Mouse (Mus musculus) spleen, adult 2 months (tissue): ENCODE data around the gene Nudt4. TPM values are rescaled to one million over a fixed set of nuclear protein-coding genes. Genes with fewer than 3 reads are reported as not detected.

Source experiments
- DNase-seq, 2 experiments: peaks; one replicate each; pipeline versions ENCODE4 v3.0.0 to v3.0.0-alpha.2; 2012 to 2021; ENCODE audit warnings: low spot score in 2 of 2, low read depth in 1 of 2
- H3K27ac ChIP-seq: fragments of 200-500 bp; 2 replicates; pipeline ENCODE4 v1.5.1; 2012; ENCODE audit warnings: low read length, inconsistent platforms; ENCODE audit not compliant: insufficient read depth
- H3K27me3 ChIP-seq: fragments of 200-500 bp; 2 replicates; pipeline ENCODE4 v1.6.1; 2012; ENCODE audit warnings: mild to moderate bottlenecking, moderate library complexity, low read length, inconsistent platforms; ENCODE audit not compliant: control insufficient read depth, insufficient read depth
- H3K36me3 ChIP-seq: fragments of 200-500 bp; 2 replicates; pipeline ENCODE4 v1.6.1; 2012; ENCODE audit warnings: mild to moderate bottlenecking, low read length, inconsistent platforms; ENCODE audit not compliant: control insufficient read depth, insufficient read depth
- H3K4me1 ChIP-seq: fragments of 200-500 bp; 2 replicates; pipeline ENCODE4 v1.6.1; 2011; ENCODE audit warnings: inconsistent platforms; ENCODE audit not compliant: control insufficient read depth, insufficient read depth, insufficient read length
- H3K4me3 ChIP-seq: fragments of 200-500 bp; 2 replicates; pipeline ENCODE4 v1.5.1; 2011; ENCODE audit warnings: mild to moderate bottlenecking, inconsistent platforms; ENCODE audit not compliant: insufficient read depth, insufficient read length; ENCODE audit errors: extremely low read depth
- CTCF ChIP-seq: fragments of 200-500 bp; IDR thresholded peaks from 2 replicates; pipeline ENCODE4 v1.5.1; 2011; ENCODE audit warnings: mild to moderate bottlenecking, inconsistent platforms; ENCODE audit not compliant: insufficient read depth, insufficient read length, insufficient replicate concordance; ENCODE audit errors: extremely low read depth
- POLR2A ChIP-seq: fragments of 200-500 bp; IDR thresholded peaks from 2 replicates; pipeline ENCODE4 v1.6.1; 2011; ENCODE audit warnings: low read depth, low read length, inconsistent platforms
- WGBS: fragments of 180-500 bp; shearing (Covaris S2); methylation state at CpG from one replicate; pipeline ENCODE4 v1.1.7; 2018; 5-methylcytosine and 5-hydroxymethylcytosine counted together
- polyA plus RNA-seq: library from polyadenylated mRNA; depleted of rRNA; stranded (reverse); fragments of >200 nt; gene quantifications from 2 replicates; pipeline ENCODE4 v1.2.3, GENCODE M21; 2012

The Nudt4 gene
- polyA plus RNA-seq, 1 experiment = 8.0 TPM

DNA sequence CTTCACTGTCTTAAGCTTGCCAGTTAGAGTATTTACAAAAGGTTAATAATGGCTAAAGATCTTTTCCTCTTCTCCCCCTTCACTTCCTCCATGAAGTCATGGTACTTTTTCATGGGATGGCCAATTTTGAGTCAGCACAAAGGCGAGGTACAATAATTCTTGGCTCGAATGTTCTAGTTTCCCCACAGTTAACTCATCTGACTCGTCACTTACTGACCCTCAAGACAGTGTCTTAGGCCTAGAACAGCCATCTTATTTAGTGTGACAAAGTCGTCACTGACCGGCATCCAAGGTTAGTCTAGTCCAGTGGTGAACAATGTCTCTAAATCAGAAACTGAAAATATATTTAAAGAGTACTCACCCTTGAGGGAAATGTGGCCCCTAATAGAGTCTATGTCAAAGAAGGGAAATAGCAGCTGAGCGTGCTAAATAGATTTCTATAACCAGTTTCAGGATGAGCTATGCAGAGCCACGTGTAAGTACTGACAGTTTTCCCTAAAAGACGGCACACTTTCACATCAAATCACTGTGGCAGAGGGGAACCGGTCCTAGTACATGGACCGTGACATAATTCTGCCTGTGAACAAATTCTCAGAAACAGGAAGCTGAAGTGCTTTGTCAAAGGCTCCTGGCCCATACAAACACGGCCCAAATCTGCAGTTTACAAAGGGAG, 15.7 kb downstream of the Nudt4 start:
- Histone ChIP-seq H3K36me3 (peaks cover 12% of the 10 kb centered on the region; the same call in 1 of the 2 replicates), H3K27ac (no peak overlapping the region), H3K4me3 (no peak overlapping the region), H3K4me1 (peaks cover 3% of the 10 kb centered on the region; the same call in 1 of the 2 replicates), H3K27me3 (no peaks in the 10 kb centered on the region)
- DNase-seq = no peak
- TF ChIP-seq POLR2A = no peak
- no peak for TF ChIP-seq CTCF
- WGBS = 62% methylated on average over 11 of the region's 11 CpGs

DNA sequence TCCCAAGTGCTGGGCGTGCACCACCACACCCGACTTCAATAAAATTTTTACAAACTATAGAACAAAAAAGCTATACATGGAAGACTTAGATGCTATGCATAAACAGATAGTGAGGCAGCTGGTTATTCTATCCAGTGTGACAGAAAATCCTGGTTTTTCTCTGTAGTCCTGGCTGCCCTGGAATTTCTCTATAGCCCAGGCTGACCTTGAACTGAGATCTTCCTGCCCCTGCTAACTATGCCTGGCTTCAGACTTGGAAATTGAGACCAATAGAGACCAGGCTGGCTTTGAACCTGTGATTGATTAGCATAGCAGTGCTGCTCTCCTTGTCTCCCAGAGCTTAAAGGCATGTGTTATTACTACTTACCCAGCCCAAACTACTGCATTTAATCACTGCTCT, 17.8 kb downstream of the Nudt4 start:
- Histone ChIP-seq H3K4me3 (no peak overlapping the region), H3K27me3 (no peaks in the 10 kb centered on the region), H3K4me1 (peaks cover 3% of the 10 kb centered on the region; the same call in 1 of the 2 replicates), H3K36me3 (peaks cover 15% of the 10 kb centered on the region), H3K27ac (no peak overlapping the region)
- no peak for DNase-seq
- 95% methylated on average over 2 of the region's 2 CpGs for WGBS
- TF ChIP-seq POLR2A = no peak
- TF ChIP-seq CTCF = no peak

GRCm38 (mm10) chr10:95545051-95545450, 18.9 kb downstream of the Nudt4 start:
- Histone ChIP-seq H3K27ac (no peak overlapping the region), H3K36me3 (peaks cover 15% of the 10 kb centered on the region), H3K4me3 (no peak overlapping the region), H3K4me1 (peaks cover 3% of the 10 kb centered on the region; the same call in 1 of the 2 replicates), H3K27me3 (no peaks in the 10 kb centered on the region)
- TF ChIP-seq CTCF (no peak), POLR2A (no peak)
- WGBS = 83% methylated on average over 4 of the region's 4 CpGs
- no peak for DNase-seq

DNA sequence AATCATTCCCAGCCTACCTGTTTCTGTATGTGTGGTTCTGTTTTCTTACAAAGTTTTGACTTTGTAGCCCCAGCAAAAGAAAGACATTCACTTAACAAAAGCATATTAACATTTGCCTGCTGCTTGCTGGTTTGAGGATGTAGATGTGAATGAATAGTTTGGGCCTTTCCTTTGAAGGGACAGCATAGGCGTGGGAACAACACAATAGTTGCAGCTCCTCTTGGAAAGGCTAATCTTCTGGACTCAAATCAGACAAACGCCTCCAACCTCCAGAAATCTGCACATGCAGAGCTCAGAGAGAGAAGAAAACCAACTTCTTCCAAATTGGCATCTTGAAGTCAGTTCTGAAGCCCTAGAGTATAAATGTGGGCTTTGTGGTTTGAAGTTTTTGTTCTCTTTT, 19.3 kb downstream of the Nudt4 start:
- Histone ChIP-seq H3K27ac (no peak overlapping the region), H3K4me3 (no peak overlapping the region), H3K4me1 (peaks cover 3% of the 10 kb centered on the region; the same call in 1 of the 2 replicates), H3K36me3 (peaks cover 15% of the 10 kb centered on the region), H3K27me3 (no peaks in the 10 kb centered on the region)
- WGBS = 78% methylated on average over 2 of the region's 2 CpGs
- TF ChIP-seq CTCF = no peak
- TF ChIP-seq POLR2A = no peak
- no peak for DNase-seq

DNA sequence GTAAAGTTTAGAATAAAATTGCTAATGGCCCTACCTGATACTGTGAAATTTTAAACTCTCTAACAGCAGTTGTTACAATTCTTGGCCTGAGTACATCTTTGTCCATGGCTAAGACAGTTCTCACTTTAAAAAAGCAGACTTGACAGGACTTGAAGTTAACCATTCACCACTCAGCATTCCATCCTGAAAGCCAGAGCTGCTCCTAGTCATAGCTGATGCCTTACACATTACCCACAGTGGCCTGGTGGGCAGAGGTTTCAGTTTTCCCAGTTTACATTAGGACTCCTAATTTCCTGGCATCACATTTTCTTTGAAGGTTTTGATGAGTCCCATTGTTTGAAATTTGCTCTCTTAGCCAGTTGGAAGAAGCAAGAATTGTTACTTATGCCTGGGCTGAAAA, 19.9 kb downstream of the Nudt4 start:
- no peak for DNase-seq
- no peaks in the 10 kb centered on the region for H3K27me3 ChIP-seq
- H3K4me3 ChIP-seq = no peak overlapping the region
- H3K36me3 ChIP-seq = peaks cover 12% of the 10 kb centered on the region
- TF ChIP-seq POLR2A (no peak), CTCF (no peak)
- H3K4me1 ChIP-seq = peaks cover 3% of the 10 kb centered on the region; the same call in 1 of the 2 replicates
- no peak overlapping the region for H3K27ac ChIP-seq

DNA sequence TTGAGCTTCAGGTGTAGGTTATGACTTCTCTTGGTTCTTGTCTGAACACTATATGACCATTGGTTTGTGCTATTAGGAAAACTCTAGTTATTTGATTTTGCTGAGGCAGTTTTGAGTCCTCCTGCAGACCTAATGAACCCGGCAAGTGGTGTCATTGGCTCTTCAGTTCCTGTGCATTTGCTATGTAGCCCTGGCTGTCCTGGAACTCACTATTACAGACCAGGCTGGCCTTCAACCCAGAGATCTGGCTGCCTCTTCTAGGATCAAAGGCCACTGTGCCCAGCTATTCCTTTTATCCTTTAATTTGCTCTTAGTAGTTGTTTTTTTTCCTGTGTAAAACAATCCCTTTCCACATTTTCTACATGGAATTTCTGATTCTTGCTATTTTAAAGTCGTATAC, 20.6 kb downstream of the Nudt4 start:
- no peak overlapping the region for H3K27ac ChIP-seq
- no peak for DNase-seq
- WGBS = 89% methylated on average over 2 of the region's 2 CpGs
- H3K4me3 ChIP-seq = no peak overlapping the region
- TF ChIP-seq CTCF (no peak), POLR2A (no peak)
- H3K27me3 ChIP-seq = no peaks in the 10 kb centered on the region
- peaks cover 3% of the 10 kb centered on the region; the same call in 1 of the 2 replicates for H3K4me1 ChIP-seq
- H3K36me3 ChIP-seq = peaks cover 12% of the 10 kb centered on the region

GRCm38 (mm10) chr10:95542916-95543315, 21.0 kb downstream of the Nudt4 start:
- WGBS = 97% methylated on average over 4 of the region's 4 CpGs
- TF ChIP-seq CTCF = no peak
- no peak for TF ChIP-seq POLR2A
- Histone ChIP-seq H3K4me3 (no peak overlapping the region), H3K27ac (no peak overlapping the region), H3K4me1 (no peaks in the 10 kb centered on the region), H3K27me3 (no peaks in the 10 kb centered on the region), H3K36me3 (peaks cover 12% of the 10 kb centered on the region)
- DNase-seq = no peak

- Histone ChIP-seq H3K27ac (no peak overlapping the region), H3K4me1 (no peaks in the 10 kb centered on the region), H3K27me3 (no peaks in the 10 kb centered on the region), H3K36me3 (peaks cover 9% of the 10 kb centered on the region), H3K4me3 (no peak overlapping the region)
- no peak for DNase-seq
- 94% methylated on average over 3 of the region's 3 CpGs for WGBS
- TF ChIP-seq POLR2A (no peak), CTCF (no peak)
Observed at GRCm38 (mm10) chr10:95539841-95540240, 24.1 kb downstream of the Nudt4 start.
